Mouse (Mus musculus) forebrain, embryonic 11.5 days (tissue): Measurements from ENCODE around the gene Cfc1. TPM values are rescaled to one million over a fixed set of nuclear protein-coding genes. Genes with fewer than 3 reads are reported as not detected.
"Not testable (repeated sequence)": the region's sequence is repeated elsewhere in the genome, so short reads cannot be mapped to it uniquely, and the experiment has no call there.

Source experiments
- ATAC-seq: fragments of 200-750 bp; cut with Nextera tagmentation; replicated peaks from 2 replicates; pipeline ENCODE4 v1.8.0; 2017; ENCODE audit warnings: moderate TSS enrichment; ENCODE audit not compliant: low FRiP score
- DNase-seq: peaks from one replicate; pipeline ENCODE4 v3.0.0-alpha.2; 2017; ENCODE audit warnings: low spot score
- H3K27ac ChIP-seq: fragments of 300-500 bp; sonication (generic); 2 replicates; pipeline ENCODE4 v1.5.1; 2014; ENCODE audit warnings: low read depth, low read length
- H3K27me3 ChIP-seq: fragments of 300-500 bp; sonication (generic); 2 replicates; pipeline ENCODE4 v1.6.1; 2014; ENCODE audit warnings: mild to moderate bottlenecking, low read length, mixed read lengths; ENCODE audit not compliant: control insufficient read depth, insufficient read depth
- H3K36me3 ChIP-seq: fragments of 300-500 bp; sonication (generic); 2 replicates; pipeline ENCODE4 v1.6.1; 2014; ENCODE audit warnings: mild to moderate bottlenecking, low read length, moderate library complexity, mixed read lengths; ENCODE audit not compliant: control insufficient read depth, insufficient read depth
- H3K4me1 ChIP-seq: fragments of 300-500 bp; sonication (generic); replicated peaks from 2 replicates; pipeline ENCODE4 v1.6.1; 2014; ENCODE audit warnings: low read length, mixed read lengths; ENCODE audit not compliant: control insufficient read depth, insufficient read depth
- H3K4me2 ChIP-seq: fragments of 300-500 bp; sonication (generic); 2 replicates; pipeline ENCODE4 v1.6.1; 2014; ENCODE audit warnings: low read depth, mild to moderate bottlenecking, low read length, moderate library complexity, mixed read lengths; ENCODE audit not compliant: severe bottlenecking
- H3K4me3 ChIP-seq: fragments of 300-500 bp; sonication (generic); 2 replicates; pipeline ENCODE4 v1.5.1; 2014; ENCODE audit warnings: low read depth, low read length
- H3K9ac ChIP-seq: fragments of 300-500 bp; sonication (generic); 2 replicates; pipeline ENCODE4 v1.6.1; 2014; ENCODE audit warnings: low read length
- H3K9me3 ChIP-seq: fragments of 300-500 bp; sonication (generic); 2 replicates; pipeline ENCODE4 v1.6.1; 2016; ENCODE audit warnings: low read length, mixed read lengths; ENCODE audit not compliant: control insufficient read depth
- WGBS: fragments of 180-500 bp; shearing (Covaris S2); extraction: QIAGEN DNeasy Blood & Tissue Kit; methylation state at CpG from one replicate; pipeline ENCODE4 v1.1.7; 2014; 5-methylcytosine and 5-hydroxymethylcytosine counted together
- polyA plus RNA-seq: library from polyadenylated mRNA; unstranded; fragments of >200 nt; fragmentation: Nextera tagmentation; extraction: Ambion mirVana; gene quantifications from 2 replicates; pipeline ENCODE4 v1.2.1, GENCODE M21; 2014

Gene Cfc1
- polyA plus RNA-seq = not detected in 2 replicates

DNA sequence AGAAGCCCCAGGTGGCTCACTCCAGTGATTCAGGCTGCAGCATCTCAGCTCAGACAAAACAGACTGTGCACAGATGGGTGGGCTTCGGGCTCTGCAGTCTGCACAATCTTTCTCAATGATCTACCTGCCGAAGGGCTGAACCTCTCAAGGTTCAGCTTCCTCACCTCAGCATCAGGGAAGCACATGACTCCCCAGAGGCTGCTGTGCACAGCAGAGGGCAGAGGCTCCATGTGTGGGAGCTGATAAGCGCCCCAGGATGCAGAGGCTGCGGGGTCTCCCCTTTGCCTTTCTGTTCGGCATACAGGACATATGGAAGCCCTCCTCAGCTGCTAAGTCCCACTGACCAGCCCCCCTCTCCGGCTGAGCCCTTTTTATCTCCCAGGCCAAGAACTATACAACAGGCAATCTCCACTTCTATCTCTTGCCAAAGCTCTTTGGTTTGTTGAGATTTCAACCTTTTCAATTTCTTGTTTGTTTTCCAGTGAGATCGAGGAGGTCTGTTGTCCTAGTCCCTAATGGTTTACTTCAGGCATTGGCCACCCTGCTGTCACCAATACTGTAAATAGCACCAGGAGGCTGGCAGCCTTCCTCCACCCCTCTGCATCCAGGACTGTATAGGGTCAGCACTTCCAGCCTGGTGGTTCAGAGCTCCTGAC, at the start of gene Cfc1:
Cfc1 (plus strand) TSS at position 606 of the 656 bp plus-strand sequence.
- H3K27me3 ChIP-seq = peaks cover 25% of the 10 kb centered on the region
- DNase-seq, H3K9ac ChIP-seq, ATAC-seq, H3K9me3 ChIP-seq, H3K27ac ChIP-seq, H3K4me3 ChIP-seq, H3K36me3 ChIP-seq, H3K4me1 ChIP-seq: not testable (repeated sequence)
- peak within 1 kb of the TSS; percentile 5; the same call in 1 of the 2 replicates for H3K4me2 ChIP-seq
- 34% methylated on average over 7 of the region's 7 CpGs for WGBS

DNA sequence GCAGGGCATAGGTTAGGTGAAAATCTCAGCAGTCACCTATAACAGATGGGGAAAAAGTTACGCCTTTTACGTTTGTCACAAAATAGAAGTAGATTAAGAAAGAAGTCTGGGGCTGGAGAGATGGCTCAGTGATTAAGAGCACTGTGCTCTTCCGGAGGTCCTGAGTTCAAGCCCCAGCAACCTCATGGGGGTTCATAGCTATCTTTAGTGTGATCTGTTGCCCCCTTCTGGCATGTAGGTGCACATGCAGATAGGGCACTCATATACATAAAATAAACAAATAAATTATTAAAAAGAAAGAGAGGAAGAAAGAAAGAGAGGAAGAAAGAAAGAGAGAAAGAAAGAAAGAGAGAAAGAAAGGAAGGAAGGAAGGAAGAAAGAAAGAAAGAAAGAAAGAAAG, 48.1 kb upstream of the Cfc1 start:
- H3K27me3 ChIP-seq = no peaks in the 10 kb centered on the region
- no peak overlapping the region for H3K4me2 ChIP-seq
- no peak for ATAC-seq
- H3K9ac ChIP-seq = no peak overlapping the region
- H3K4me1 ChIP-seq = 0 out of 2 replicates have a peak, but pooled peaks cover 3% of the 10 kb centered on the region
- no peak overlapping the region for H3K4me3 ChIP-seq
- 89% methylated on average over 3 of the region's 3 CpGs for WGBS
- no peak for DNase-seq
- no peaks in the 10 kb centered on the region for H3K36me3 ChIP-seq
- H3K27ac ChIP-seq = no peak overlapping the region
- H3K9me3 ChIP-seq = no peaks in the 10 kb centered on the region

DNA sequence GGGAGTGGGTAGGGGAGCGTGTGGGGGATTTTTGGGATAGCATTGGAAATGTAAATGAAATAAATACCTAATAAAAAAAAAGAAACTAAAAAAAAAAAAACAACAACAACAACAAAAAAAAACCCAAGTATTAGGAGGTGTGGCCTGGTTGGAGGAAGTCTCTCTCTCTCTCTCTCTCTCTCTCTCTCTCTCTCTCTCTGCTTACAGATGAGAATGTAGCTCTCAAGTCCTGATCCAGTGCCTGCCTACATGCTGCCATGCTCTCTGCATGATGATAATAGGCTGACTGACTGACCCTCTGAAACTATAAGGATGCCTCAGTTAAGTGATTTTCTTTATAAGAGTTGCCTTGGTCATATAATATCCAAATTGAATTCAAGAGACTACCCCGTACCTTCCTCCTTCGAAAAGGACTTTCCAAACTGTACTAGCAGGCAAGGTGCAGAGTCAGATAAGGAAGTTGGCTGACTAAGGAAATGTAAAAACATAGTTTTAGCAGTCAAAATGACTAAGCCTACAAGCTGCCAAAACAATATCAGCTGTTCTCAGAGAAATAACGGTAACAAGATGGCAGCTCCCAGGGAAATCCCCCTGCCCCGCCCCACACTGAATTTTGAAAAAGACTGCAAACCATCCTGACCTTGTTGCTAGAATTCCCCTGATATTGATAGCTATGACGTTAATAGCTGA, 45.5 kb upstream of the Cfc1 start:
- ATAC-seq = no peak
- Histone ChIP-seq H3K27ac (no peak overlapping the region), H3K36me3 (no peaks in the 10 kb centered on the region), H3K9me3 (no peaks in the 10 kb centered on the region), H3K4me3 (no peak overlapping the region), H3K4me1 (0 out of 2 replicates have a peak, but pooled peaks cover 3% of the 10 kb centered on the region), H3K27me3 (no peaks in the 10 kb centered on the region), H3K9ac (no peak overlapping the region), H3K4me2 (no peak overlapping the region)
- no peak for DNase-seq
- 86% methylated on average over 6 of the region's 6 CpGs for WGBS

DNA sequence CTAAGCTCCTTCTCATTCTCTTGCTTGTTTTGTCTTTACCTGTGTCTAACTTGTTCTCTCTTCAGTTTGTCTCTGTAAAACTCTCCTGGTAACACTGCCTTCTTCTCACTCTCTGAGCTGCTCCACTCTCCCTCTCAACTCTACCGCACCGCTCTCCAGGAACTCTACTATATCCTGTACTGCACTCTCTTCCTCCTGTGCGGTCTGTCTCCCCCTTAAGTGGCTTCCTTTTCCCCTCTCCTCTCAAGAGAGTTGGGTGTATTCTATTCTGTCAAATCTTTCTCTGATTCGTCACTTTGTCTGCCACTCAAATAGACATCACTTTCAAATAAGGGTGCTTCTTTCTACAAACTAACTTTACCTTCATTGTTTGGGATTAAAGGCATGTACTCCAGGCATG, 44.0 kb upstream of the Cfc1 start:
- Histone ChIP-seq H3K4me2 (no peak overlapping the region), H3K4me3 (no peak overlapping the region), H3K27me3 (no peaks in the 10 kb centered on the region), H3K4me1 (no peaks in the 10 kb centered on the region), H3K36me3 (no peaks in the 10 kb centered on the region), H3K27ac (no peak overlapping the region), H3K9me3 (no peaks in the 10 kb centered on the region), H3K9ac (no peak overlapping the region)
- ATAC-seq (no peak), DNase-seq (no peak)
- 87% methylated on average over 4 of the region's 4 CpGs for whole genome bisulfite sequencing

DNA sequence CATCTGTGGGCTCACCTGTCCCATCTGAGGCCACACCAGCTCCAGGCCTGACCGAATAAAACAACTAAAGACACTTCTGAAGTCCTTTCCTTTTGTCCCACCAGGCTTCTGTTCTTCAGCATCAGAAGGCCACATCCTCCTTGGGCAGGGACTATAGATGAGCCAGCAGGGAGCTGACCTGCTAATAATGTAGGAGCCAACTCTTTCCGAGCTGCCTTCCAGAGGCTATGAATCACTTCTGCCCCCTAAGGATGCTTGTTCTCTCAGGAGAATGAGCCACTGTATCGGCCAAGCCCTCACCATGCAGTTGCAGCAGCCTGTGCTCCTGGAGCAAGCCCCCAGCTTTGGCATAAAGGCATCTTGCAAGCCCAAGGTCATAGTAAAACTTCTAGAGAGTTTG, 32.5 kb upstream of the Cfc1 start:
- DNase-seq (no peak), ATAC-seq (no peak)
- H3K27ac ChIP-seq = no peak overlapping the region
- H3K9me3 ChIP-seq = no peaks in the 10 kb centered on the region
- 47% methylated on average over 3 of the region's 3 CpGs for WGBS
- H3K27me3 ChIP-seq = no peaks in the 10 kb centered on the region
- no peak overlapping the region for H3K4me3 ChIP-seq
- H3K9ac ChIP-seq = no peak overlapping the region
- no peaks in the 10 kb centered on the region for H3K4me1 ChIP-seq
- H3K4me2 ChIP-seq = no peak overlapping the region
- H3K36me3 ChIP-seq = no peaks in the 10 kb centered on the region

DNA sequence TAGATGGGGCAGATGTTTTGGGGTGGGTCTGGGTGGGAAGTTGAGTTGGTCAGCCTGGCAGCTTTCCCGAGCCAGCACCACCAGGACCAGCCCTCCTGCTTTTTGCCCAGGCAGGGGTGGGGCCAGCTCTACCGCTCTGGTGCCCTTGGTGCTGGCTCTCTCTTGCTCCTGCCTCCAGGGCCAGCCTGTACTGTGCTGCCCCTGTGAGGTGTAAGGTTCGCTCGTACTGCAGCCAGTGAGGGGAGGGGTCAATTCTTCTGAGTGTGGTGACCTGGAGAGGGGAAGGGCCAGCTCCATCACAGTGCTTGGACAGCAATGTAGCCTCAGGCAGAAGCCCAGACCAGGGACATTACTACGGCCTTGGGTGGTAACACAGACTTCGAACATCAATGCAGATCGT, 30.1 kb upstream of the Cfc1 start:
- DNase-seq = no peak
- H3K27me3 ChIP-seq = no peaks in the 10 kb centered on the region
- ATAC-seq = no peak
- H3K9ac ChIP-seq = no peak overlapping the region
- H3K4me2 ChIP-seq = no peak overlapping the region
- no peaks in the 10 kb centered on the region for H3K4me1 ChIP-seq
- no peaks in the 10 kb centered on the region for H3K36me3 ChIP-seq
- H3K4me3 ChIP-seq = no peak overlapping the region
- WGBS = 64% methylated on average over 7 of the region's 7 CpGs
- H3K9me3 ChIP-seq = no peaks in the 10 kb centered on the region
- no peak overlapping the region for H3K27ac ChIP-seq

DNA sequence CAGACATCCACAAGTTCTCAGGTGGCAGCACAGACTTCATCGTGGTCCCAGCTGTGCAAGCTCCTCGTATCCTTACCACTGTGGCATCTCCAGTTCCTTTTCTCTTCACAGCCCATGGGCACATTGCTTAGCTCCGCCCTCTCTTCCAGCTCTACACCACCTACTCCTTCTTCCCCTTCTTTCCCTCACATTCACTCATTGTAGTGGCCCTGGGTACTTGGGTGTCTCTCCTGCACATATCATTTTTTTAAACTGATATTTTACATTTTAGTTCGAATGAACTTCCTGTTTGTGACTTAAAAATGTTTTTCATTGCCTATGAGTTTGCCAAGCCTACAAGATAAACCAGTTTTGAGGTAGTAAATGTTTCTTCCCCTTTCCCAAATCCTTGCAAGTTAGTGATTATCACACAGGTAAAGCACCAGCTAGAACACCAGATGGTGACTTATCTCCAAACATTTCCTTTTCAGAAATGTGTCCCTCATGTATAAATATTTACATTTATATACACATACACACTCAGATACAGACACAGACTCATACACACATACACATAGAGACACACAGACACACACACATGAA, 29.4 kb upstream of the Cfc1 start:
- ATAC-seq (no peak), DNase-seq (no peak)
- Histone ChIP-seq H3K36me3 (no peaks in the 10 kb centered on the region), H3K9me3 (no peaks in the 10 kb centered on the region), H3K4me3 (no peak overlapping the region), H3K4me1 (no peaks in the 10 kb centered on the region), H3K27ac (no peak overlapping the region), H3K27me3 (no peaks in the 10 kb centered on the region), H3K9ac (no peak overlapping the region), H3K4me2 (no peak overlapping the region)
- WGBS = 87% methylated on average over 4 of the region's 4 CpGs

DNA sequence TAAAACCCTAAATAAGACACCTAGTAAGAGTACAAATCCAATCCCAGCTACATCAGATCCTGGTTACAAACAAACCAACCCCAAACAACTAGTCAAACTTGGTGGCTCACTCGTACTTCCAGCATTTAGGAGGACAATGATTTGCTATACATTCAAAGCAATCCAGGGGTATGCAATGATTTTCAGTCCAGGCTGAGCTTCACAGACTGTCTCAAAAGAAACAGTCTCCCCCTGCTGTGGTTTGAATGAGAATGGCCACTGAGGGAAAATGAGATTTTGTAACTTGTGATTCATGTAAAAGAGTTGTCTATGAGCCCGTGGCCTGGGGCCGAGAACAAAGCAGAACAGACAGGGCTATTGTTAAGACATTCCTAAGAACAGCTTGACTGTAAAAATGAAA, 27.5 kb upstream of the Cfc1 start:
- Histone ChIP-seq H3K9ac (no peak overlapping the region), H3K4me1 (no peaks in the 10 kb centered on the region), H3K27me3 (no peaks in the 10 kb centered on the region), H3K4me2 (no peak overlapping the region), H3K27ac (no peak overlapping the region), H3K36me3 (no peaks in the 10 kb centered on the region), H3K4me3 (no peak overlapping the region), H3K9me3 (no peaks in the 10 kb centered on the region)
- 79% methylated on average over 3 of the region's 3 CpGs for WGBS
- no peak for DNase-seq
- no peak for ATAC-seq
